8 mouse cellular contexts compared by ENCODE assay signal in the genomic region with DNA sequence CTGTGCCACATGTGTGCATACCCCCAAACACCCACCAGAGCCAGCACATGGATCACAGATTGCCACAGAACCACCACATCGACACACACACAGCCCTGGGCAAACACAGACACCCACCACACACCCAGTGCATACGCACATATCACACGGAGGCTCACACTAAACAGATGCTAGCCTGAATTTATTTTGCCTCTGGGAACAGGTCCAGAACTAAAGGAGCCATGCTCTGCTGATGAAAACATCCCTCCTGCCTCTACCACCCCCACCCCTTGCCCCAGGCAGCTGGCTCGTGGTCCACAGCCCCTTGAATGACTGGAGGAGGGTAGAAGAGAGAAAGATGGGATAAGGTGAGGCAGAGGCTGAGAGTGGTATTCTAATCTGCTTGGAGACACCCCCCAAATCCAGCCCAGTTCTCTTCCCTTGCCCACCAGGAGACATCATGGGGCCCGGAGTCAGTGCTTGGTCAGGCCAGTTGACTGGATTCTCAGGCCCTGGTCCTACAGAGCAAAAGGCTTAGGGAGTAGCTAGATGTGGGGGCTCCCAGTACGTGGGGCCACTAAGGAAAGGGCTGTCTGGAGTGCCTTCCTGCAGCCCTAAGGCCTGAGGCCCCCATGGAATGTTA. TPM values are rescaled to one million over a fixed set of nuclear protein-coding genes. Genes with fewer than 3 reads are reported as not detected.
DNase-seq lines count a peak whose midpoint lies in the region; ATAC-seq and TF ChIP-seq lines count a peak whose summit lies in the region.

No protein-coding gene starts in this region.

- H3K27me3 ChIP-seq in embryonic facial prominence, embryonic 13.5 days: no peaks in the 10 kb centered on the region
- H3K27me3 ChIP-seq in hindbrain, postnatal 0 days (ENCODE audit: insufficient read depth, low read length): no peaks in the 10 kb centered on the region

- peaks cover 81% of the 10 kb centered on the region for H3K4me1 ChIP-seq in embryonic facial prominence, embryonic 13.5 days
- peaks cover 53% of the 10 kb centered on the region for H3K4me1 ChIP-seq in hindbrain, postnatal 0 days (ENCODE audit: insufficient read depth, low read length)

- H3K9me3 ChIP-seq in embryonic facial prominence, embryonic 13.5 days: no peaks in the 10 kb centered on the region
- H3K9me3 ChIP-seq in hindbrain, postnatal 0 days (ENCODE audit: low read length): no peaks in the 10 kb centered on the region

- peak overlapping the region; percentile 69 for H3K4me2 ChIP-seq in embryonic facial prominence, embryonic 13.5 days
- H3K4me2 ChIP-seq in hindbrain, postnatal 0 days (ENCODE audit: low read depth, low read length): peak overlapping the region; percentile 64

- intact Hi-C loops in left cerebral cortex, postnatal 10 days (cut with DNase I): no loop called here

- H3K36me3 ChIP-seq in embryonic facial prominence, embryonic 13.5 days: 0 out of 2 replicates have a peak, but pooled peaks cover 9% of the 10 kb centered on the region
- H3K36me3 ChIP-seq in hindbrain, postnatal 0 days (ENCODE audit: insufficient read depth, low read length): no peaks in the 10 kb centered on the region

- peak; percentile 62 to 72 for DNase-seq in left cerebral cortex, adult 18-20 months (ENCODE audit: low spot score in 2 of 2)
- DNase-seq in left cerebral cortex, postnatal 10 days (ENCODE audit: extremely low spot score in 1 of 2, low spot score in 2 of 2): no peak
- DNase-seq in hindbrain, postnatal 0 days (ENCODE audit: low spot score): no peak
- peak; percentile 20 for DNase-seq in naive thymus-derived CD4-positive, alpha-beta T cell, adult 2 months (ENCODE audit: low read depth)
- DNase-seq in thymus, postnatal 14 days: no peak
- DNase-seq in spleen, postnatal 10 days (ENCODE audit: low spot score in 2 of 2): no peak
- no peak for DNase-seq in layer of hippocampus, adult 9-10 months (ENCODE audit: low spot score)

- 27% methylated on average over 6 of the region's 6 CpGs for WGBS in embryonic facial prominence, embryonic 13.5 days
- WGBS in hindbrain, postnatal 0 days: 36% methylated on average over 6 of the region's 6 CpGs

- H3K9ac ChIP-seq in embryonic facial prominence, embryonic 13.5 days: peak overlapping the region; percentile 52
- no peak overlapping the region for H3K9ac ChIP-seq in hindbrain, postnatal 0 days (replicated peaks; ENCODE audit: low read length)

- TF ChIP-seq CTCF in hindbrain, postnatal 0 days (IDR thresholded peaks at IDR 0.05; ENCODE audit: low read depth): no peak

- H3K27ac ChIP-seq in embryonic facial prominence, embryonic 13.5 days: peak overlapping the region; percentile 96
- H3K27ac ChIP-seq in hindbrain, postnatal 0 days: peak overlapping the region; percentile 51; the same call in 1 of the 2 replicates

- no peak for ATAC-seq in embryonic facial prominence, embryonic 13.5 days (ENCODE audit: insufficient number of reproducible peaks, insufficient read depth, low FRiP score, low TSS enrichment, low read depth)
- ATAC-seq in hindbrain, postnatal 0 days: no peak

- 0 out of 2 replicates have a peak overlapping the region, but pooled peaks have one; percentile 9 for H3K4me3 ChIP-seq in embryonic facial prominence, embryonic 13.5 days
- no peak overlapping the region for H3K4me3 ChIP-seq in hindbrain, postnatal 0 days (ENCODE audit: low read length)

RNA-seq across cellular contexts. Expression of gene Hdac7, which starts 16.0 kb away (rescaled TPM):
- total RNA-seq in left cerebral cortex, adult 18-20 months (2021): 10 to 100 TPM; 31.5 to 36.1 TPM
- total RNA-seq in left cerebral cortex, postnatal 10 days (2021): 10 to 100 TPM; 21.5 to 23.5 TPM
- 32.4 and 37.1 TPM in 2 replicates for polyA plus RNA-seq in embryonic facial prominence, embryonic 13.5 days (2015; fragmentation: Nextera tagmentation; extraction: Ambion mirVana)
- total RNA-seq in hindbrain, postnatal 0 days (2014; rRNA removed): 23.6 and 28.6 TPM in 2 replicates
- polyA plus RNA-seq in hindbrain, postnatal 0 days (2015; fragmentation: Nextera tagmentation; extraction: Ambion mirVana): 21.7 and 23.7 TPM in 2 replicates

RNA-seq across cellular contexts. Expression of gene Slc48a1, which starts 50.0 kb away (rescaled TPM):
- total RNA-seq in left cerebral cortex, adult 18-20 months (2021): 100 to 1,000 TPM; 154 to 168 TPM
- total RNA-seq in left cerebral cortex, postnatal 10 days (2021): 100 to 1,000 TPM; 122 to 127 TPM
- polyA plus RNA-seq in embryonic facial prominence, embryonic 13.5 days (2015; fragmentation: Nextera tagmentation; extraction: Ambion mirVana): 34.7 and 41.9 TPM in 2 replicates
- total RNA-seq in hindbrain, postnatal 0 days (2014; rRNA removed): 84.4 and 89.3 TPM in 2 replicates
- 140 and 152 TPM in 2 replicates for polyA plus RNA-seq in hindbrain, postnatal 0 days (2015; fragmentation: Nextera tagmentation; extraction: Ambion mirVana)

Comparison
In these comparisons a context has a peak if more than half of its experiments do, and no peak if none do; other contexts are left out.
1. DNase-seq: peak in left cerebral cortex, adult 18-20 months (2 of 2) and naive thymus-derived CD4-positive, alpha-beta T cell, adult 2 months (single experiment); none in left cerebral cortex, postnatal 10 days (0 of 2), hindbrain, postnatal 0 days (single experiment), thymus, postnatal 14 days (single experiment), spleen, postnatal 10 days (0 of 2) and layer of hippocampus, adult 9-10 months (single experiment).